Mouse (Mus musculus) ZHBTc4 (cell line): Measurements from ENCODE around the gene Fam221b.

Source experiments
- DNase-seq: peaks from one replicate; pipeline ENCODE4 v3.0.0-alpha.2; 2011; ENCODE audit warnings: low read depth, low spot score

The Fam221b gene

DNA sequence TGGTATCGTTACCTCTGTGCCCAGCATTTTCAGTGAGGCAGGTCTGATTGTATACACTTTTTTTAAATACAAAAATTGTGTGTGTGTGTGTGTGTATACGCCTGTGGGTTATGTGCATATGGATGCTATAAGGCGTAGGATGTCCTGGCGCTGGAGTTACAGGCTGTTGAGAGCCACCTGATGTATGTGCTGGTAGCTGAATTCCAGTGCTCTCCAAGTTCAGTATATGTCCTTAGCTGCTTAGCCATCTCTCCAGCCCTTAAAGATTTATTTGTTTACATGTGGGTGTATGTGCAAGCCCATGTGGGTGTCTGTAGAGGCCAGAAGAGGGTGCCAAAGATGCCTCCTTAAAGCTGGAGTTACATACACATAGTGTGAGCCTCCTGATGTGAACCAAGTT lies 11.8 kb downstream of the Fam221b start:
- DNase-seq: peak; percentile 42

DNA sequence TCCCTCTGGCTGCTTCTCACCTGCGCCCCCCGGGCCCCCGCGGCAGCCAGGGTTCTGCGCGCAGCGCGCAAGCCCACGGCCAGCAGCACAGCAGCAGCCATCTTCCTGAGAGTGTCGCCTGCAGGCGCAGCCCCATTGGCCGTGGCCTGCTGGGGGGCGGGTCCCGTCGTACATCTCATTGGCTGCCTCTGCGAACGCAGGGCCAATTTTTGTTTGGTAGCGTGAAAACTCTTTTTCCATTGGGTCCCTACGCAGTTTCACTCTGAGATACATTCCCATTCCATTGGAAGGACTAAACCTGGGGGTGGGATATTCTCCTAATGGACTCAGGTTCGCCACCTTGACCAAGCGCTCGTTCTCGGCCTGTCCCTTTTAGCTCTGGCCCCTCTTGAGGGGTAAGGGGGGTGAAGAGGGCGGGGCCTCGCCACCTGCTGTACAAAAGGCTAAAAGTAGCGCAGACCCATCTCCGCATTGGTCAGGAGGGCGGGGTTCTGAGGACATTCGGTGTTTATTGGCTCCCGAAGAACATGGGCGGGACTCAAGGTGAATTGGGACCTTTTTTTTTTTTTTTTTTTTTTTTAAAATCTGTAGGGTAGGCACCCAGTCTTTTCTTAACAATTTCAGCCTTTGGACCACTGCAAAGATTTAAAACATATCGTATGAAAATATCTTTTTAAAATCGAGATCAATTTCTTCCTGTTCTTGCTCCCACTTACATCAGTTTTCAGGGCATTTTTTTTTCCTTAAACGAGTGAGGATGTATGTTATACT lies 12.4 kb downstream of the Fam221b start, which contains the start of gene Hint2:
TSS of gene Hint2 (minus strand) at position 128 of the 771 bp plus-strand sequence.
- peak; percentile 99 for DNase-seq

DNA sequence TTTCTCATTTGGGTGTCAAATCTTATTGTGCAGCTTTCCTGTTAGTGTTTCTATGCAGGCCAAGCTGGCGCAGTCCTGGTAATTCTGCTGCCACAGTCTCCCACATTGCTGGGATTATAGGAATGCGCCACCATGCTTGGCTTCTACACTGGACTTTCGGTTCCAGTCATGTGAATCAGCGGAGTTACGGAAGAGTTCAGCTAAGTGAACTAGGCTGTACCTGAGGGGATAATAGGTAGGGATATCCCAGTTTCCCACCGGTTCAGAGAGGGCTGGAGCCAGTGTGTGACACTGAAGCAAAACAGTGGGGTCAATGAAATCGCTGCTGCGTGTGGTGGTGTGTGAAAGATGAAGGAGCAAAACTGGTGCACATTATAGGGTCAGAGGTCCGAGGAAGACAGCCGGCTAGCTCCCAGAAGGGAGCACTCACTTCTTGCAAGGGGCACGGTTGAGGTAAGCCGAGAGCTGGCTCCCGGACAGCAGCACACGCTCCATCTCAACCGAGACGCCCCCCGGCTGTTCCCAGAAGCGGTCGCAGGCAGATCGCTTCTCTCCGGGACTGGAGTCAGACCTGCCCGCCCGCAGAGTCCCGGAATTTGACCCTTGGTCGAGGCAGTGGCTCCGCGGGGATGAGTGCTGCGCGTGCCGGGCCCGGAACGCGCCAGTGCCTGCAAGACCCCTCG lies 13.1 kb downstream of the Fam221b start:
- no peak for DNase-seq

- DNase-seq: peak; percentile 63
Observed at GRCm38 (mm10) chr4:43653161-43654015, 15.6 kb downstream of the Fam221b start, which contains the start of gene Spag8. Spag8 (minus strand) TSS chr4:43653594.

- no peak for DNase-seq
Observed at GRCm38 (mm10) chr4:43652726-43653125, 16.2 kb downstream of the Fam221b start.

DNA sequence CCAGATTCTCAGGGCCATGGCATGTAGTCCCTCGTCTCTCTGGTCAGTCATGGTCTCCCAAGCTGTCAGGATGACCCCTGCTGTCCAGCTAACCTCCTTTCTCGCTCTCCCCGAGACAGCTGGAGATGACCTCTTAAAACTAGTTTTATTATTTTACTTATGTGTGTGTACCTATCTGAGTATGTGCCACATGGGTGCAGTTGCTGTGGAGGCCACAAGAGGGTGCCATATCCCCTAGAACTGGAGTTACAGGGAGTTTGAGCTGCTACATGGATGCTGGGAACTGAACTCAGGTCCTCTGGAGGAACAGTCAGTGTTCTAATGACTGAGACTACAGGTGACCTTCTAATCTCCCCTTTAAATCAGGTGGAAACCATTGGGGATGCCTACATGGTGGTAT lies 19.2 kb downstream of the Fam221b start:
- peak; percentile 63 for DNase-seq

DNA sequence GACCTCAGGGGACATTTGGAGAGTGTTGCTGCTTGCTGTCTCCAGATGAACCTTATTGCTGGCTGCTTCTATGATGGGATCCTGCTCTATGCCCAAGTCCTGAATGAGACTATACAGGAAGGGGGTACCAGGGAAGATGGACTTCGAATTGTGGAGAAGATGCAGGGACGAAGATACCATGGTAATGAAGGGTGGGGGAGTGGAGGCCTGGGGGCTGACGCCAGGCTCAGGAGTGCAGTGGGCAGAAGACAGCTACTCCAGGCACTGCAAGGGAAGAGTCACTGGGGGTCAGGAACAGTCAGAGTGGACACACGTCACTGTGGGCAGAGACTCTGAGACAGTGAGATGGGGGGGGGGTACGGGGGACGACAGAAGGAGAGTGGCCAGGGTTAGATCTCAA lies 28.5 kb downstream of the Fam221b start:
- no peak for DNase-seq

DNA sequence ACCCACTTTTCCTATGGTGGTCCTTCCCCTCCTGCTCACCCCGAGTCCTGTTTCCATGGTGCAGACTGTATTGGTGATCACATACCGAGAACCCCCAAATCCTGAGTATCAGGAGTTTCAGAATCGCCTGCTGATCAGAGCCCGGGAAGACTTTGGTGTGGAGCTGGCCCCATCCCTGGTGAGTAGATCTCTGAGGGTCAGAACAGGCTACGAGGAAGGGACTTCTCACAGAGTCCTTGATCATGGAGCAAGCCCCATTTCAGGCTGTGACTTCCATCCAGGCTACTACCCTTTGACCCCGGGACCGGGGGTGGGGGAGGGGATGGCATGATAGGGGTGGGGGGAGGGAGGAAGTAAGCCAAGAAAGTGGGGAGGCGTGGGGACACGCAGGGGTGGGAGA lies 28.9 kb downstream of the Fam221b start:
- DNase-seq: no peak

DNA sequence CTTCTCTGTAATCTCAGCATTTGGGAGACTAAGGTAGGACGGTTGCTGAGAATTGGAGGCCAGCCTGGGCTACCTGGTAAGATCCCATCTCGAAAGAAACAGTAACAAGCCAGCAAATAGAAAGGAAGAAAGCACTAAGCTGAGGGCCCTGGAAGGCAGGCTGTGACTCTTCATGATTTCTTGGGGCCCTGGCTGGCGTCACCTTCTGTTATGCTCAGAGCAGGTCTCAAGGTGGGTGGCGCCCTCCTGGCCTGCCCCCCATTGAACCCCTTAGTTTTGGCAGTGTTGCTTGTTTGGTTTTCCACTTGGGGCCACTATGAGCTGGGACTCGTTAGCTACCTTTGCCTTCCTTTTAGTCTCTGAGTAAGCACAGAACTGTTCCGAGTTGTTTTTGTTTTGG lies 32.2 kb downstream of the Fam221b start:
- no peak for DNase-seq

- DNase-seq: no peak
Observed at GRCm38 (mm10) chr4:43634621-43635374, 34.1 kb downstream of the Fam221b start.

GRCm38 (mm10) chr4:43633736-43634135 lies 35.2 kb downstream of the Fam221b start:
- DNase-seq: no peak

DNA sequence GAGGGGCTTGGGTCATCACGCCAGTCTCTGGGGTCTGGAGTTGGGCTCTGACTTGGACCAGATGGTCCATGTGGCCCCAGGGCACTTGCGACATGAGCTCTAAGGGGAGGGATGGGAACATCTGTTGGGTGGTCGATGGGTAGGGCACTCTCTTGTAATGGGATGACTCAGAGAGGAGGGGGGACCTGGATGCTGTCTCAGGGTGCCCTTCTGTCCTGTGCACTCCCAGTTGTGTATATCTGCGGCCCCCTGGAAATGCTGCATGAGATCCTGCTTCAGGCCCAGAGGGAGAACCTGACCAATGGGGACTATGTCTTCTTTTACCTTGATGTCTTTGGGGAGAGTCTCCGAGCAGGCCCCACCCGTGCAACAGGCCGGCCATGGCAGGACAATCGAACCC lies 35.6 kb downstream of the Fam221b start:
- DNase-seq: no peak

DNA sequence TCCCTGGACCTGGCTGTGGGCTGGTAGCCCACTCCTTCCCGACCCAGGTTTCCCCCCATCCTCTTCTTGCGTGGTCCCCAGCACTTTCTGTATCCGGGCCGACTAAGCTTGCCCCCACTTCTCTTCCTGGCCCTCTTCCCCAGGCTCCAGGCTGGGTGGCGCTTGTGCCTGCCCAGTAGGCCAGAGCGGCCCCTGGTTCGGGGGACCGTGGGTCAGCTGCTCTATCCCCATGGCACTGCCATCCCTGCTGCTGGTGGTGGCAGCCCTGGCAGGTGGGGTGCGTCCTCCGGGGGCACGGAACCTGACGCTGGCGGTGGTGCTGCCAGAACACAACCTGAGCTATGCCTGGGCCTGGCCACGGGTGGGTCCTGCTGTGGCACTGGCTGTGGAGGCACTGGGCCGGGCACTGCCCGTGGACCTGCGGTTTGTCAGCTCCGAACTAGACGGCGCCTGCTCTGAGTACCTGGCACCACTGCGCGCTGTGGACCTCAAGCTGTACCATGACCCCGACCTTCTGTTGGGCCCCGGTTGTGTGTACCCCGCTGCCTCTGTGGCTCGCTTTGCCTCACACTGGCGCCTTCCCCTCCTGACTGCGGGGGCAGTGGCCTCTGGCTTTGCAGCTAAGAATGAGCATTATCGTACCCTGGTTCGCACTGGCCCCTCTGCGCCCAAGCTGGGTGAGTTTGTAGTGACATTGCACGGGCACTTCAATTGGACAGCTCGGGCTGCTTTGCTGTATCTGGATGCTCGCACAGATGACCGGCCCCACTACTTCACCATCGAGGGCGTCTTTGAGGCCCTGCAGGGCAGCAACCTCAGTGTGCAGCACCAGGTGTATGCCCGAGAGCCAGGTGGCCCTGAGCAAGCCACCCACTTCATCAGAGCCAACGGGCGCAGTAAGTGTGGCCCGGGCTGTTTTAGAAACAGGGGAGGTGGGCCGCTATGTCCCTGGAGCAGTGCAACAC lies 36.7 kb downstream of the Fam221b start:
- DNase-seq: peak; percentile 23

DNA sequence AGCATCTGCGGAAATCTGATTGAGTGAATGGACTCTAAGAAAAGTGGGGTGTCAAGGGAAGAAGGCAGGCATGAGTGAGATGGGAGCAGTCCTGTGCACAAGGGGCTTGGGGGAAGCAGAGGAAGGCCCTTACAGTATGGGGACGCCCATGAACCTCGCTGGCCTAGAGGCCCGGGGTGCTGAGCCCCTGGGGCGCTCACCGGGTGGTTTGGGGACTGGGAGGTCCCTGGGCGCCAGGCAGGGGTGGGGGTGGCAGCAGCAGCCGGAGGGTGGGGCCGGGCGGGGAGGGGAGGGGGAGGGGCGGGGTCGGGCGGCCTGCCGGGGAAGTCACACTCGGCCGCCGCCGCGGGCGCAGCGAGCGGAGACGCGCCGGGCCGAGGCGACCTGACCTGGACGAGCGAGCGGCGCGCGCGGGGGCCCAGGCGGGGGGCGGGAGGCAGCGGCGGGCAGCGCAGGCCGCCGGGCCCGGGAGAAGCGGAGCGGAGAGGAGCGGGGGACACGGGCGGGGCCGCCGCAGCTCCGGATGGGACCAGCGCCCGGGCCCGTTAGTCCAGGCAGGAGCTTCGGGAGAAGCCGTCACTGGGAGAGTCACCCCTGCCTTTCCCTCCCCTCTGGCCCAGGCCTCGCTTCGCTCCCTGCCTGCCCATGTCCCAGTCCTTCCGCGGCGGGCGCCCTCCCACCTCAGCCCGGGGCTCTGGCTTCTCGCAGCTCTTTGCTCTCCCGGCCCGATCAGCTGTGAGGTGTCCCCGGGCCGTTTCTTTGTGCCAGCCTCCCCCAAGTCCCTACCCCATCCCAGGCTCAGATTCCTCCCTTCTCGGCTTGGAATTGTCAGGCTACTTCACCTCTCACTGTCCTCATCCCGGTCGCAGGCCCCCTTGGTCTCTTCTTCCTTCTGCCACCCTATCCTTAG lies 37.6 kb downstream of the Fam221b start, which contains the start of gene Npr2:
TSS of gene Npr2 (plus strand) at position 890 of the 910 bp plus-strand sequence.
- DNase-seq: peak; percentile 60

- DNase-seq: no peak
Observed at GRCm38 (mm10) chr4:43630671-43631045, 38.3 kb downstream of the Fam221b start.

- peak; percentile 88 for DNase-seq
Observed at GRCm38 (mm10) chr4:43630030-43630581, 38.8 kb downstream of the Fam221b start.

DNA sequence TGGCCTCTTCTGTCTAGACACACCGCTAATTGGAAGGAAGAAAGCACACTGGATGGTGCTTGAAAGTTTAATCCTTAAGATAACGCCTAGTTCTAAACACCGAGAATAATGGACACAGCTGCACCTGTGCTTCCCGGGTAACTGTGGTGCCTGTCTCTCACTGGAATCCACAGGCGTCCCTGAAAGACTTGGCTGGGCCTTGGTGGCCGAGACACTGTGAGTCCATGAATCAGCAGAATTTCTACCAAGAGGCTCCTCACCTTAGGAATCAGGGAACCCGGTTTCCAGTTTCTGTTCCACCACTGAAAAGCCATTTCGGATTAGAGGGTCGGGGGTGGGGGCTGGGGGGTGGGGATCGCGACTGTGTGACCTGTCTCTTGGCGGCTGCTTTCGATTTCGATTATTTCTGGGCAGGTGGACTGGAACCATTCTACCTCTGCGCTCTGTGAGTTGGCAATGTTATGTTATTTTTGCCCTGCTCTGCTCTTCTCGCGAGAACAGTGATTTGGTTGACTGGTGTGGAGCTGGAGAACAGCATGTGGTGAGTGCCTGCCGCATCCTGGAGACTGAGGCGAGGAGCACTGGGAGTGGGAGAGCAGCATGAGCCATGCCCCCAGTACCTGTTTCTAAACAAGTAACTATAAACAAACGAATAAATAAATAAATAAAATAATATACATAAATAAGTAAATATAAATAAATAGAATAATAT lies 39.7 kb downstream of the Fam221b start:
- DNase-seq: peak; percentile 64

DNA sequence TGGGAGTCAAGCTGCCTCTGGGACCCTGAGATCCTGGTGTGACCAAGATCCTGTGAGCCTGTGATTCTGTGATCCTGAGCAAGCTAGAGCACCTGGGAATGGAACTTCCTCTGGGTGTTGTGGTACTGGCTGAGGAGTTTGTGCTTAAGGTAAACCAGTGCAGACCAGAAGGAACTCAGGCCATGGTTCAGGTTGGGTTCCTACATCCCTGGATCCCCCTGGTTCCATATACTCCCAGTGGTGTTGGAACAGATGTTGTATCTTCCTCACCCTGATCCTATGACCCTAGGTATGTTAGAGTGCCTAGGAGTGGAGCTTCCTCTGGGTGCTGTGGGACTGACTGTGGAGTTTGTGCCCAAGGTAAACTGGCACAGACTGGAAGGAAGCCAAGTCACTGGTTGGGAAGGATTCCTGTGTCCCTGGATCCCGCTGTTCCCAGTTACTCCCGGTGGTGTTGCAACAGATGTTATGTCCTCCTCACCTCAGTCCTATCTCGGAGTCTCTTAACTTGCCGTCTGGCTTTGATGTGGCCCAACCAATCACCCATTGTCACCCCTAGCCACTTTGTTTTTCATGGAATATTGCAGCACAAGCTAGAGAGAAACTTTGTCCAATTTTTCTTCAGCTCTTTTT lies 48.7 kb downstream of the Fam221b start:
- no peak for DNase-seq
